Comparison of ENCODE assay signal across 30 mouse cellular contexts in the genomic region with DNA sequence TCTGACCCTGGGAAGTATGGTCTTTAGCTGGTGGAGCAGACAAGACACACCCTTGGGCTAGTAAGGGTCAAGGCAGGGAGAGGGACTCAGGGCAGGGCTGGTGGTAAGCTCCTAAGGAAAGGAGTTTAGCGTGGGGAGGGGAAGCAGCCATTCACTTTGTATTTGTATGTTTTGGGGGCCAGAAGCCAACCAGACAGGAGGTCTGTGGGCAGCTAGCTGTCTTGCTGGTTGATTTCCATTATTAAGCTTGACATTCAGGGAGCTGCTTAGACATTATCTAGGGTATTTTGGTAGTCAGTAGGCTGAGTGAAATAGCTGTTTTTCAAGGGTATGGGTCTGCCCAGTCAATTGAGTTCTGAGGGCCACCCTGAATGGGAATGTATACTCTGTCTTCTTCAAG.
"Had no signal": no experiment of that assay in that cellular context is flagged by ENCODE, and none has a peak within 500 bp of the region (broad histone marks: within the 10 kb centered on the region; RNA-seq: fewer than 3 reads in every experiment).

No protein-coding gene starts in this region.

- DNase-seq: left cerebral cortex, postnatal 4 days; liver; liver, embryonic 13.5 days; liver, postnatal 0 days; lung, adult 18-20 months; lung, adult 2 months; lung, embryonic 14.5 days; lung, postnatal 10 days; lung, postnatal 14 days; lung, postnatal 36 days; lung, postnatal 4 days; midbrain, embryonic 14.5 days had no signal

- H3K27me3 ChIP-seq: limb, embryonic 12.5 days; limb, embryonic 13.5 days; limb, embryonic 15.5 days; liver, embryonic 15.5 days; lung, embryonic 15.5 days; megakaryocyte, embryonic 14.5 days; midbrain, embryonic 12.5 days; midbrain, embryonic 13.5 days; midbrain, embryonic 15.5 days; neural tube, embryonic 12.5 days had no signal

- H3K9ac ChIP-seq: limb, embryonic 12.5 days; limb, embryonic 13.5 days; limb, embryonic 15.5 days; liver, embryonic 12.5 days; liver, embryonic 13.5 days; liver, embryonic 14.5 days; liver, embryonic 15.5 days; liver, postnatal 0 days; lung, embryonic 14.5 days; lung, embryonic 15.5 days; midbrain, embryonic 12.5 days; midbrain, embryonic 13.5 days; midbrain, embryonic 15.5 days; neural tube, embryonic 12.5 days had no signal

- H3K4me2 ChIP-seq: limb, embryonic 12.5 days; limb, embryonic 13.5 days; limb, embryonic 15.5 days; liver, embryonic 11.5 days; liver, embryonic 12.5 days; liver, embryonic 13.5 days; liver, embryonic 15.5 days; lung, embryonic 14.5 days; lung, embryonic 15.5 days; midbrain, embryonic 12.5 days; midbrain, embryonic 13.5 days; midbrain, embryonic 15.5 days; neural tube, embryonic 12.5 days had no signal

- H3K4me3 ChIP-seq: limb, embryonic 10.5 days; limb, embryonic 12.5 days; limb, embryonic 13.5 days; limb, embryonic 15.5 days; liver, embryonic 12.5 days; liver, embryonic 13.5 days; liver, embryonic 15.5 days; lung, embryonic 15.5 days; megakaryocyte, embryonic 14.5 days; midbrain, embryonic 10.5 days; midbrain, embryonic 12.5 days; midbrain, embryonic 13.5 days; midbrain, embryonic 15.5 days; myocyte; neural tube, embryonic 12.5 days had no signal

- H3K36me3 ChIP-seq: limb, embryonic 10.5 days; limb, embryonic 12.5 days; limb, embryonic 13.5 days; limb, embryonic 15.5 days; liver, embryonic 12.5 days; liver, embryonic 13.5 days; liver, embryonic 15.5 days; lung, embryonic 15.5 days; midbrain, embryonic 10.5 days; midbrain, embryonic 12.5 days; midbrain, embryonic 13.5 days; midbrain, embryonic 15.5 days; neural tube, embryonic 12.5 days had no signal

- ATAC-seq: liver, embryonic 12.5 days; liver, postnatal 0 days; lung, postnatal 0 days; midbrain, embryonic 13.5 days; midbrain, embryonic 15.5 days had no signal

- H3K27ac ChIP-seq: limb, embryonic 10.5 days; limb, embryonic 12.5 days; limb, embryonic 13.5 days; limb, embryonic 15.5 days; liver, embryonic 12.5 days; liver, embryonic 13.5 days; liver, embryonic 14.5 days; liver, embryonic 15.5 days; lung, embryonic 15.5 days; macrophage; midbrain, embryonic 10.5 days; midbrain, embryonic 12.5 days; midbrain, embryonic 13.5 days; midbrain, embryonic 15.5 days; neural tube, embryonic 12.5 days had no signal

- H3K9me3 ChIP-seq: limb, embryonic 10.5 days; limb, embryonic 12.5 days; limb, embryonic 13.5 days; limb, embryonic 15.5 days; liver, embryonic 12.5 days; liver, embryonic 13.5 days; liver, embryonic 15.5 days; lung, embryonic 15.5 days; megakaryocyte, embryonic 14.5 days; midbrain, embryonic 10.5 days; midbrain, embryonic 12.5 days; midbrain, embryonic 13.5 days; midbrain, embryonic 15.5 days; neural tube, embryonic 12.5 days had no signal
